22 mouse cellular contexts compared by ENCODE assay signal in the genomic region with DNA sequence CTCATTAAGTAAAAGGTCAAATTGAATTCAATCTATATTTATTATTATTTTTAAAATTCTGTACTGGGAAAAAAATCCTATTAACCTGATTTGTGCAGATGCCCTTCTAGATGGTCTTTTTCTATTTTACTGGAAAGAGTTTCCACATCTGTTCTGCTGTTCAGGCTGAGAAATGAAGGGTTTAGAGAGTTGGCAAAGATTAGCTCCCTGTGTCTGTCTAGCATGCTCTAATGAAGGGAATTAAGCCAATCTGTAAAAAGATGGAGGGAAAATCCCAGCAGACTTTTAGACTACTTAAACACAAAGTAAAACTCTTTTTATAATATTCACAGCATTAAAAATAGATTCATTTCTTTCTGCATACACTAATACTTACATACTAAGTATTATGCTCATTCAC. TPM values are rescaled to one million over a fixed set of nuclear protein-coding genes. Genes with fewer than 3 reads are reported as not detected.
"Had no signal": no experiment of that assay in that cellular context is flagged by ENCODE, and none has a peak within 500 bp of the region (broad histone marks: within the 10 kb centered on the region; RNA-seq: fewer than 3 reads in every experiment).

No protein-coding gene starts in this region.

- H3K4me3 ChIP-seq: midbrain, embryonic 10.5 days; midbrain, embryonic 12.5 days; midbrain, embryonic 15.5 days; myocyte; neural tube, embryonic 13.5 days; neural tube, embryonic 15.5 days had no signal

- H3K9me3 ChIP-seq: midbrain, embryonic 10.5 days; midbrain, embryonic 12.5 days; midbrain, embryonic 15.5 days; neural tube, embryonic 13.5 days; neural tube, embryonic 15.5 days had no signal

- H3K27me3 ChIP-seq: midbrain, embryonic 12.5 days; midbrain, embryonic 15.5 days; neural tube, embryonic 13.5 days; neural tube, embryonic 15.5 days had no signal

- H3K4me2 ChIP-seq: lung, embryonic 14.5 days; midbrain, embryonic 12.5 days; midbrain, embryonic 15.5 days; neural tube, embryonic 13.5 days; neural tube, embryonic 15.5 days had no signal

- H3K9ac ChIP-seq: lung, embryonic 14.5 days; midbrain, embryonic 12.5 days; midbrain, embryonic 15.5 days; neural tube, embryonic 13.5 days; neural tube, embryonic 15.5 days had no signal

- DNase-seq: lung, adult 18-20 months; lung, embryonic 14.5 days; lung, postnatal 10 days; lung, postnatal 4 days; right cerebral cortex, adult 18-20 months; right cerebral cortex, postnatal 25 days; right cerebral cortex, postnatal 4 days; spleen, adult 18-20 months; thymus, adult 18-20 months; thymus, postnatal 14 days; thymus, postnatal 36 days had no signal

- H3K36me3 ChIP-seq: midbrain, embryonic 10.5 days; midbrain, embryonic 12.5 days; midbrain, embryonic 15.5 days; neural tube, embryonic 13.5 days; neural tube, embryonic 15.5 days had no signal

- H3K27ac ChIP-seq: midbrain, embryonic 10.5 days; midbrain, embryonic 12.5 days; midbrain, embryonic 15.5 days; neural tube, embryonic 13.5 days; neural tube, embryonic 15.5 days had no signal

- ATAC-seq: midbrain, embryonic 15.5 days had no signal

- H3K4me1 ChIP-seq: midbrain, embryonic 10.5 days; midbrain, embryonic 12.5 days; midbrain, embryonic 15.5 days; neural tube, embryonic 13.5 days; neural tube, embryonic 15.5 days had no signal

RNA-seq across cellular contexts. Expression of gene Klhl1, which starts 47.6 kb away (rescaled TPM):
- total RNA-seq: megakaryocyte, adult 5-6 weeks; megakaryocyte-erythroid progenitor cell, adult 5-6 weeks had no signal
- polyA plus RNA-seq: liver, embryonic 16.5 days; lung, embryonic 14.5 days; lung, embryonic 16.5 days; thymus, postnatal 0 days had no signal
